Mouse (Mus musculus) forebrain, embryonic 13.5 days (tissue): ENCODE data around the gene 5330417C22Rik. TPM values are rescaled to one million over a fixed set of nuclear protein-coding genes. Genes with fewer than 3 reads are reported as not detected.

Experiments used
- microRNA-seq: library from miRNA; unstranded; fragments of <30 nt; microRNA quantifications from one replicate; pipeline ENCODE4, GENCODE M21; 2016
- polyA plus RNA-seq: library from polyadenylated mRNA; unstranded; fragments of >200 nt; fragmentation: Nextera tagmentation; extraction: Ambion mirVana; gene quantifications from 2 replicates; pipeline ENCODE4 v1.2.1, GENCODE M21; 2015

Gene 5330417C22Rik
- polyA plus RNA-seq, 1 experiment from 2014 or later, result 4.3 TPM

Small RNAs within 50 kb of the gene (microRNA-seq; reads per million reads assigned to microRNA genes)
- gene Gm22860, result not detected

Other genes starting within 250 kb of the 5330417C22Rik start
- gene Mybphl, start 171.6 kb downstream of the 5330417C22Rik start, polyA plus RNA-seq, result not detected in 2 replicates
- gene Psrc1, start 152.7 kb downstream of the 5330417C22Rik start, polyA plus RNA-seq, result 68.6 and 68.9 TPM in 2 replicates
- 45.3 and 56.9 TPM in 2 replicates for gene Celsr2, start 121.0 kb downstream of the 5330417C22Rik start, polyA plus RNA-seq
- gene Sars, start 91.3 kb downstream of the 5330417C22Rik start, polyA plus RNA-seq, result 196 and 205 TPM in 2 replicates
- 0.92 and 1.1 TPM in 2 replicates for gene 1700013F07Rik, start 2.4 kb downstream of the 5330417C22Rik start, polyA plus RNA-seq
- gene Tmem167b, start 25.9 kb upstream of the 5330417C22Rik start, polyA plus RNA-seq, result 59.5 and 61.9 TPM in 2 replicates
- 57.7 and 58.4 TPM in 2 replicates for gene Taf13, start 35.2 kb upstream of the 5330417C22Rik start, polyA plus RNA-seq
- 70.8 and 72.9 TPM in 2 replicates for gene Wdr47, start 54.7 kb upstream of the 5330417C22Rik start, polyA plus RNA-seq
- 63.4 and 66.3 TPM in 2 replicates for gene Clcc1, start 117.4 kb upstream of the 5330417C22Rik start, polyA plus RNA-seq
- 64.6 and 69.6 TPM in 2 replicates for gene Gpsm2, start 185.8 kb upstream of the 5330417C22Rik start, polyA plus RNA-seq
- gene Aknad1, start 203.1 kb upstream of the 5330417C22Rik start, polyA plus RNA-seq, result not detected in 2 replicates